Mouse (Mus musculus): ENCODE measurements around the gene Fgfr2. TPM values are rescaled to one million over a fixed set of nuclear protein-coding genes. Genes with fewer than 3 reads are reported as not detected.
"Not testable (repeated sequence)": the region's sequence is repeated elsewhere in the genome, so short reads cannot be mapped to it uniquely, and the experiment has no call there.

Gene Fgfr2
- polyA plus RNA-seq, 1 experiment from 2014 or later: 67.0 TPM

DNA sequence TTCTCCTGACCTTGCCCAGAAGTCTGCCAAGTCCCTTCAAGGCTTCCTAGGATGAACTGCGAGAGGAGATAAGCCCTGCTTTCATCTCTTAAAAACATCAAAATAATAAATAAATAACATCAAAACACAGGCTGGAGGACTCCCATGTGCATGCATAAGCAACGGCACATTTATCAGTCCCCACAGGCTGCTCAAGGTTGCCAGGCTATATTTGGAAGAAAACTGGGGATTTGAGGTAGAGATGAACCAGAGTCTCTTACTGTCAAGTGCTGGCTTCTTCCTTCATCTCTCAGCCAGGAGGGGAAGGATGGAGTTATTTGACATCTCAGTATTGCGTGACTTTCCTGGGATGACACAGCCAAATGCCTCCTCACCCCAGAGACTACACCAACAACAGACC is 2964.3 kb downstream of the Fgfr2 start:
- Histone ChIP-seq H3K36me3 (peaks cover 3% of the 10 kb centered on the region; the same call in 1 of the 2 replicates), H3K27me3 (replicated peaks) (no peaks in the 10 kb centered on the region), H3K9me3 (no peaks in the 10 kb centered on the region), H3K4me2 (replicated peaks) (no peak overlapping the region), H3K4me1 (replicated peaks) (no peaks in the 10 kb centered on the region), H3K4me3 (replicated peaks) (no peak overlapping the region), H3K9ac (no peak overlapping the region), H3K27ac (no peak overlapping the region)
- ATAC-seq: no peak
- WGBS: 69% methylated on average over 3 of the region's 3 CpGs

DNA sequence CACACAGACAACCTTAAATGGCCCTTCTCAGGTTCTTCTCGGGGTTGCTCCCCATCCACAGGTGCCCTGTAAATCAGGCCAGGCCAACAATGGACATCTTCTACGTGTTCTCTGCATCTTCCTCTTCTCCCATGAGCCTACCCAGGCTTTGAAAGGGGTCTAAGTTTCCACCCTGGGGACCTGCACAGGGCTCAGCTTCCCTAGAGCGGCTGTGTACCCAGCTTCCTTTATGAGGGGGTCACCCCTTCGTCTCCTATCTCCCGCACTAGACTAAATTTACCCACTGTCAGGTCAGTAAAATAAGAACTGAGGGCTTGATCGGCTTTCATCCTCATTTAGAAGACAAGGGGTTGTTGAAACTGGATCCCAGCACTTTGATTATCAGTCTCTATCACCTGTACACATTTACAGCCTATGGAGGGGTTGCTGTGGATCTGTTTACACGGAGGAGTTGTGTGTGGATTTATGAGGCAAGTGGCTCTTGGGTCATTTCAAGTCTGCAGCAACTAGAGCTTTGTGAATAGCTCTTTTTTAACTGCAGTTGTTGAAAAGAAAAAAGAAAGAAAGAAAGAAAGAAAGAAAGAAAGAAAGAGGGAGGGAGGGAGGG is 2969.7 kb downstream of the Fgfr2 start:
- no peak overlapping the region for H3K27ac ChIP-seq
- 57% methylated on average over 7 of the region's 7 CpGs for WGBS
- ATAC-seq: no peak

DNA sequence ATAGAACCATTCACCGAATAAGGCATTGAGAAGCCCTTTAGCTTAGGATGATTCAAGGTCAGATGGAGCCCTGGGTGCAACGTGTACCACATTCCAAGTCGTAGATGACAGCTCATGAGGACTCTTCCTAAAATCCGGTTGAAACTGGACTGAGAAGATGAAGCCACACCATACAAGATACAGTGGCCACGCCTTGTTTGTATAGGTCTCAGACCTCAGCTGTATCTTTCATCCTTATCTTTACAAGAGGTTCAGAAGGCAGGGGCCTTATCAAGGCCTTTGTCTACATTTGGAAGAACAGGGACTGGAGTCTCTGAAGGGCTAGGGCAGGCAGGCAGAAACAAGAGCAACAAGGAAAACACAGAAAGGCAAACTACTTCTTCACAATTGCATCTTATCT is 2974.2 kb downstream of the Fgfr2 start:
- Histone ChIP-seq H3K9me3 (no peaks in the 10 kb centered on the region), H3K27me3 (replicated peaks) (no peaks in the 10 kb centered on the region), H3K4me2 (replicated peaks) (no peak overlapping the region), H3K4me3 (replicated peaks) (no peak overlapping the region), H3K36me3 (no peaks in the 10 kb centered on the region), H3K9ac (no peak overlapping the region), H3K4me1 (replicated peaks) (0 out of 2 replicates have a peak, but pooled peaks cover 2% of the 10 kb centered on the region), H3K27ac (no peak overlapping the region)
- ATAC-seq: peak; percentile 68
- 62% methylated on average over 5 of the region's 5 CpGs for WGBS

More for the DNA sequence above, 2969.7 kb downstream of the Fgfr2 start:
- no peak overlapping the region for H3K4me2 ChIP-seq (replicated peaks)
- H3K9ac ChIP-seq: no peak overlapping the region
- H3K36me3 ChIP-seq: no peaks in the 10 kb centered on the region
- no peaks in the 10 kb centered on the region for H3K9me3 ChIP-seq
- H3K4me3 ChIP-seq (replicated peaks): no peak overlapping the region
- no peaks in the 10 kb centered on the region for H3K27me3 ChIP-seq (replicated peaks)
- no peaks in the 10 kb centered on the region for H3K4me1 ChIP-seq (replicated peaks)

DNA sequence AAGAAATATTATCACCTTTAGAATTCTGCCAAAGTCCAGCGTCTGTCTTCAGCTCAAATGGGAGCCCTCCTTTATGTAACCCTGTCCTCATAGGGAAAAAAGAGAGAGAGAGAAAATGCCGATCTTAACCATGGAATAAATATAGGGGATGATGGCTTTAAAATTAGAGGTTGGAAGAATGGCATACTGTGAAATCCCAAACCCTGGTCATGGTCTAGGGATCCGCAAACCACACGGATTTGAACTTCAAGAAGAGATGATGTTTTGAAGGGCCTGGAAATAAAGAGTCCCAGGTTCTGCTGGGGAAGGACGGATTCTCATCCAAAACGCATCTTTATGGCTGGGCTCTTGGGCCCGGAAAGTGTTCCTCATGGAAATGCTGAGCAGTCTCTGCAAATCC is 2975.9 kb downstream of the Fgfr2 start:
- no peak for ATAC-seq
- Histone ChIP-seq H3K9ac (no peak overlapping the region), H3K4me1 (replicated peaks) (peaks cover 2% of the 10 kb centered on the region; the same call in 1 of the 2 replicates), H3K27me3 (replicated peaks) (no peaks in the 10 kb centered on the region), H3K9me3 (no peaks in the 10 kb centered on the region), H3K4me3 (replicated peaks) (no peak overlapping the region), H3K36me3 (no peaks in the 10 kb centered on the region), H3K27ac (0 out of 2 replicates have a peak overlapping the region, but pooled peaks have one; percentile 18), H3K4me2 (replicated peaks) (no peak overlapping the region)
- WGBS: 73% methylated on average over 7 of the region's 7 CpGs

DNA sequence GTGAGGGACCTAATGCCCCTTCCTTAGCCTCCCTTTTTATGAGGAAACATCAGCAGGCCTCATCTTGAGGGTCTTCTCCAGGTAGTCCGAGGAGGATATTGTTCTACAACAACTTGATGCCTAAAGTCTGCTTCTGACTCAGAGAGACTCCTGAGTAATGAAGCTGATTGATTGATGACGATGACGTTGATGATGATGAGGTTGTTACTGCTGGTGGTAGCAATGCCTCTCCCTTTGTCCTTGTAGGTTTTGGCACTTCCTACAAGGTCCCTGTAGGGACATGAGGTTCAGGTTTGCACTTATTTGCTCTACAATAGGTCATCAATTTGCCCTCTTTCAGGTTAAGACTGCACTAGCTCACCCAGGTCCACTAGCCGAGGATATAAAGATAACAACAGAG is 2977.9 kb downstream of the Fgfr2 start:
- H3K9me3 ChIP-seq: no peaks in the 10 kb centered on the region
- no peak overlapping the region for H3K27ac ChIP-seq
- H3K4me2 ChIP-seq (replicated peaks): no peak overlapping the region
- H3K4me1 ChIP-seq (replicated peaks): peaks cover 2% of the 10 kb centered on the region
- no peak overlapping the region for H3K4me3 ChIP-seq (replicated peaks)
- no peaks in the 10 kb centered on the region for H3K36me3 ChIP-seq
- no peak for ATAC-seq
- H3K27me3 ChIP-seq (replicated peaks): no peaks in the 10 kb centered on the region
- 86% methylated on average over 4 of the region's 4 CpGs for WGBS
- H3K9ac ChIP-seq: no peak overlapping the region

DNA sequence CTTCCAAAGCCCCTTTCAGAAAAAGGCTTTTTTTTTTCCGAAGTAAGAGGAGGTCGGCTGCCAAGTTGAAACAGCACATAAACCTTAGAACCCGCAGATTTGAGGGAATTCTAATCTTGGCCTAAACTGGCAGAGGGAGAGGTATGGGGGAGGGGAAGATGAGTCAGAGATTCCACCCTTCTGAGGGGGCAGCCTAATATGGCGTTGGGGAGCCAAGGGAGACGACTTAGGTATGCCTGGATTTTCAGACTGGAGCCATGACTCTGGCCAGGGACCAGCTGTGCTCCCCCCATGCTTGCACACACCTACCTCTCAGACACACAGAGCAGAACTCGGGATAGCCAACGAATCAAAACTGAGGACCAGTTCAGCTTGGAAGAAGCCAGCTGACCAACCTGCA is 2979.8 kb downstream of the Fgfr2 start:
- H3K27ac ChIP-seq: peak overlapping the region; percentile 32; the same call in 1 of the 2 replicates
- H3K36me3 ChIP-seq: no peaks in the 10 kb centered on the region
- H3K27me3 ChIP-seq (replicated peaks): no peaks in the 10 kb centered on the region
- no peaks in the 10 kb centered on the region for H3K9me3 ChIP-seq
- H3K4me3 ChIP-seq (replicated peaks): no peak overlapping the region
- WGBS: 59% methylated on average over 7 of the region's 7 CpGs
- H3K4me1 ChIP-seq (replicated peaks): peaks cover 2% of the 10 kb centered on the region
- ATAC-seq: peak; percentile 76
- H3K9ac ChIP-seq: no peak overlapping the region
- no peak overlapping the region for H3K4me2 ChIP-seq (replicated peaks)

DNA sequence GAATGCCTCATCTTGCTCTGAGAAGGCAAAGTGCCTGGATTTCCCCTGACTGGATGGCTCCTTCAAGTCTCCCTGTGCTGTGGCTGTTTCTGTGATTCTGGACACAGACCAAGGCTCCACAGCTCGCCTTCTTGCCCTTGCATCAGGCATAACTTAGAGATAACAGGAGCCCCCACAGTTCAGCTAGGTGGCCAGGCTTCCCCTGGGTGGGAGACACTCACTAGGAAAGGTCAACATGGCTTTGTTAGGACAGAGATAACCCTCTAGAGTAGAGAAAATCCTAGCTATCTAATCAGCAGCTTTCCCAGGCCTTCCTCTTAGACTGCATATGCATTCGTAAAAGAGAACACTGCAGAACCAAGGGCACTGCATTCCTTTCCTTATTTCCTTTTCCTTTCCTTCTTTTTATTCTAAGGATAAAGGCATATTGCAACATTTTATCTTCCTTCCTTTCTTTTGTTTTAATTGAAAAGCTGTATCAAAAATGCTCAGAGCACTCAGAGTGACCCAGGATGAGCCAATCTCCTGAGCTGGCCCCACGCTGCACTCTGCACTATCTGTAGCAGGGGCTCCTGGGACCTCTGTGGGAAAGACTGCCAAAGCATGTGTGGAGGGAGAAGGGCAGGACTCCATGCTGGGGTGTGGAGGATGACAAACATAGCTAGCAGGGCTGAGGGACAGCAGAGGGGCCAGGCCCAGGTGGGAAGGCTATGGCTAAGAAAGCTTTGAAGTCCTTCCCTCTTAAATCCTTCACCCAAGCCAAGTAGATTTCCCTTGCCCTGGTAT is 2981.9 kb downstream of the Fgfr2 start:
- no peak overlapping the region for H3K4me2 ChIP-seq (replicated peaks)
- H3K9me3 ChIP-seq: no peaks in the 10 kb centered on the region
- H3K36me3 ChIP-seq: no peaks in the 10 kb centered on the region
- no peak for ATAC-seq
- H3K27ac ChIP-seq: 0 out of 2 replicates have a peak overlapping the region, but pooled peaks have one; percentile 5
- H3K4me1 ChIP-seq (replicated peaks): no peaks in the 10 kb centered on the region; the same call in none of the 2 replicates
- no peaks in the 10 kb centered on the region for H3K27me3 ChIP-seq (replicated peaks)
- WGBS: 60% methylated on average over 3 of the region's 3 CpGs
- no peak overlapping the region for H3K4me3 ChIP-seq (replicated peaks)
- H3K9ac ChIP-seq: no peak overlapping the region

DNA sequence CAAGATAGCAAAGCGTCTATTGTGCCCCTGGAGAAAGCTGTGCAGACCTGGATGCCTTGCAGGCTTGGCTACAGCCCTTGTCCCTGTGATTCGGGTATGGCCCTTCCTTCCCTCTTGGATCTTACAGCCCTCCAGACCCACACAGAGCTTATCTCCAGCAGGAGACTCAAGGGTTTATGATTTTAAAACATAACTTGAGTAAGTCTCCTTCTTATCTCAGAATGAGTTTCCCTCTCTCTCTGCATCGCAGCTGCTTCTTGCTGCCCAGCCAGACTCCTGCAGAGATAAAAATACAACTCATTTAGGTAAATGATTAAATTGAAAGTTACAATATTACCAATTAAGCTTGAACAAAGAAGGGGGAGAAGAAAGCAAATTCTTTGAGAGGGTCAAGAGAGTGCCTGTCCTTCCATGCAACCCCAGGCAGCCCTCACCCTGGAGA is 2988.2 kb downstream of the Fgfr2 start:
- WGBS: 38% methylated on average over 3 of the region's 3 CpGs
- peak overlapping the region; percentile 40 for H3K27ac ChIP-seq

DNA sequence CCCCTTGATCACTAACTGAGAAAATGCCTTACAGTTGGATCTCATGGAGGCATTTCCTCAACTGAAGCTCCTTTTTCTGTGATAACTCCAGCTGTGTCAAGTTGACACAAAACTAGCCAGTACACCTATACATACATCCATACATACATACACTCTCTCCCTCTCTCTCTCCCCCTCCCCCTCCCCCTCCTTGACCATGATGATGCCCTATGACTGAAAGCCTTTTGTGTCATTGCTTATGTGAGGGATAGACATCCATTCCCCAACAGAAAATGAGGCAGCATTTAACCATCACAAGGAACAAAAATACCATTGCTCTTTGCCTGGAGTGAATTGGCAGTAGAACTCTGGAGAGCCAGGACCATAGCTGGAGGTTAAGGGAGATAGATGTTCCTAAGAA is 2988.7 kb downstream of the Fgfr2 start:
- not testable (repeated sequence) for H3K4me3 ChIP-seq (replicated peaks); H3K4me1 ChIP-seq (replicated peaks); H3K36me3 ChIP-seq; H3K9ac ChIP-seq; H3K9me3 ChIP-seq; H3K27me3 ChIP-seq (replicated peaks)
- Histone ChIP-seq H3K27ac (peak overlapping the region; percentile 40), H3K4me2 (replicated peaks) (peak overlapping the region; percentile 9; the same call in 1 of the 2 replicates)
- ATAC-seq: peak; percentile 51; the same call in 1 of the 2 replicates

More for the DNA sequence above, 2988.2 kb downstream of the Fgfr2 start:
- Histone ChIP-seq H3K9me3 (no peaks in the 10 kb centered on the region), H3K9ac (no peak overlapping the region), H3K27me3 (replicated peaks) (no peaks in the 10 kb centered on the region), H3K4me3 (replicated peaks) (no peak overlapping the region), H3K36me3 (no peaks in the 10 kb centered on the region), H3K4me2 (replicated peaks) (peak overlapping the region; percentile 14; the same call in 1 of the 2 replicates), H3K4me1 (replicated peaks) (no peaks in the 10 kb centered on the region)
- peak; percentile 91 for ATAC-seq

DNA sequence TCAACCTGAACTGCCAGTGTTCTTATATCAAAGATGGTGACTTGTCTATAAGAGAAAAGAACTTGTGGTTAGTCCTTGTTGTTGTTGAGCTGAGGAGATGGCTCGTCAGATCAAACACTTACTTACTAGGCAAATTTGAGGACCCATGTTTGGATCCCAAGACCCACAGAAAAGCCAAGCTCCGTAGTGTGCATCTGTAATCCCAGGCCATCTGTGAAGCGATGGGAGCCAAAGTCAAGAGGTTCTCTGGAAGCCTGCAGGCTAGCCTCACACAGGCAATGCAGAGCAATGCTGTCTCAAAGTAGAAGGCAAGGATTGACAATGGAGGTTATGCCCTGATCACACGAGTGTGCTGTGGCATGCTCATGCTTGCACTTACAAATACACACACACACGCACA is 2992.9 kb downstream of the Fgfr2 start:
- H3K9ac ChIP-seq: no peak overlapping the region
- no peaks in the 10 kb centered on the region for H3K27me3 ChIP-seq (replicated peaks)
- peaks cover 10% of the 10 kb centered on the region for H3K4me1 ChIP-seq (replicated peaks)
- ATAC-seq: no peak
- H3K9me3 ChIP-seq: no peaks in the 10 kb centered on the region
- H3K36me3 ChIP-seq: no peaks in the 10 kb centered on the region
- no peak overlapping the region for H3K4me2 ChIP-seq (replicated peaks)
- no peak overlapping the region for H3K4me3 ChIP-seq (replicated peaks)
- WGBS: 85% methylated on average over 5 of the region's 5 CpGs
- H3K27ac ChIP-seq: no peak overlapping the region

DNA sequence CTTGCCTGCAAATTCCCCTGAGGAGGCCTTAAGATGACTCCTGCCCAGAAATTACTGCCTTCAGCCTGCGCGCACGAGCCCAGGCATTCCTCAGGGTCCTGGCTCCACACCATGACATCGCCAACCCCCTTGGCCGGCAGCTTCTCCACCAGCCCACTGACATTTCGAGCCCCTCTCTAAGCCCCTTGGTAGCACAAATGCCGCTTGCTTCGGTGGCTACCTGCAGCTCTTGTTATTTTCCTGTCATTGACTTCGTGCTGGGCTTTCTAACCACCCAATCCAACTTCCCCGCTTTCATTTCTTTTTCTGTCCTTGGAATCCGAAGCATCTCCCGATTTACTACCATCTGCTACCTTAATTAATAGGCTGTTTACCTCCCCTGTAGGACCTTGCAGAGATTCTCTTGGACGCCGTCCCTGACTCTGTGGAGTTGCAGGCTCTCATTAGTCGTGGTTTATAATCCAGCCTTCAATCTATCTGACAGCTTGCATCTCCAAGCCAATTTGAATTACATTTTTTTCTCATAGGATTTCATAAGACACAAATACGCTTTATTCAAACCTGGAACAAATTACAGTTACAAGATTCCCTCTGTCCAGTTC is 2993.7 kb downstream of the Fgfr2 start:
- H3K27ac ChIP-seq: peak overlapping the region; percentile 64
- H3K36me3 ChIP-seq: no peaks in the 10 kb centered on the region
- no peak overlapping the region for H3K9ac ChIP-seq
- peak overlapping the region; percentile 40 for H3K4me2 ChIP-seq (replicated peaks)
- no peak overlapping the region for H3K4me3 ChIP-seq (replicated peaks)
- H3K9me3 ChIP-seq: no peaks in the 10 kb centered on the region
- no peaks in the 10 kb centered on the region for H3K27me3 ChIP-seq (replicated peaks)
- H3K4me1 ChIP-seq (replicated peaks): peaks cover 10% of the 10 kb centered on the region
- 27% methylated on average over 16 of the region's 16 CpGs for WGBS
- ATAC-seq: no peak

DNA sequence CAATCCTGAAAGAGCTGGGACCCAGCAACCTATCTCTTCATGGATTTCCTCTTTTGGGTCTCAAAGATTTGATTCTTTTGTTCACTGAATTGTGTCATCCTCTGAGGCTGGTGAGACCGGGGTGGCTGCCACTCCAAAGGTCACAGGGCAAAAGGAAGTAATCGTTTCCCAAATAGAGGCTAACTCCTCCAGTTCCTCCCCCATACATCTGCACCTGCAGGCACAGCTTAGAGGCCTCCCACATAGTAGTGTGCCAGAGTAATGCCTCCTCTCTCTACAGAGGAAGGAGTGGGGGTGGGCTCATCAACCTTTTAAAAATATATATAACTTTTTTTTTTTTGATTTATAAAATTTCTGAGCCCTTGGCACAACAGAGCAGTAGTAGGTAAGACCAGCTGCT is 3001.6 kb downstream of the Fgfr2 start:
- H3K9ac ChIP-seq: no peak overlapping the region
- no peak overlapping the region for H3K27ac ChIP-seq
- no peaks in the 10 kb centered on the region for H3K27me3 ChIP-seq (replicated peaks)
- H3K4me3 ChIP-seq (replicated peaks): no peak overlapping the region
- H3K36me3 ChIP-seq: no peaks in the 10 kb centered on the region
- H3K9me3 ChIP-seq: no peaks in the 10 kb centered on the region
- no peak overlapping the region for H3K4me2 ChIP-seq (replicated peaks)
- ATAC-seq: no peak
- H3K4me1 ChIP-seq (replicated peaks): 0 out of 2 replicates have a peak, but pooled peaks cover 5% of the 10 kb centered on the region
- 19% methylated on average over 2 of the region's 2 CpGs for WGBS
